Mouse (Mus musculus): ENCODE data around the gene Slc16a6. TPM values are rescaled to one million over a fixed set of nuclear protein-coding genes. Genes with fewer than 3 reads are reported as not detected.

The Slc16a6 gene
- polyA plus RNA-seq, 1 experiment from 2014 or later, result 11.9 TPM

GRCm38 (mm10) chr11:109479575-109480285 is 6.3 kb upstream of the Slc16a6 start:
- H3K9me3 ChIP-seq (ENCODE audit: control insufficient read depth, low read length), result no peaks in the 10 kb centered on the region
- H3K4me1 ChIP-seq (replicated peaks; ENCODE audit: control insufficient read depth, insufficient read depth), result no peaks in the 10 kb centered on the region
- no peaks in the 10 kb centered on the region for H3K36me3 ChIP-seq (ENCODE audit: control insufficient read depth, insufficient read depth, low read length)
- ATAC-seq (ENCODE audit: low FRiP score, low TSS enrichment) (peak; percentile 67), DNase-seq (ENCODE audit: low spot score) (no peak)
- H3K9ac ChIP-seq (ENCODE audit: low read length), result no peak overlapping the region
- TF ChIP-seq EP300 (optimal IDR thresholded peaks at IDR 0.05) (no peak), CTCF (IDR thresholded peaks at IDR 0.05; ENCODE audit: low read depth) (no peak)
- H3K4me2 ChIP-seq (replicated peaks; ENCODE audit: low read depth), result no peak overlapping the region
- H3K4me3 ChIP-seq (ENCODE audit: low read depth, low read length), result no peak overlapping the region
- WGBS, result 61% methylated on average over 16 of the region's 16 CpGs
- H3K27me3 ChIP-seq (ENCODE audit: control insufficient read depth, insufficient read depth, low read length), result no peaks in the 10 kb centered on the region
- no peak overlapping the region for H3K27ac ChIP-seq (replicated peaks)

- 48% methylated on average over 16 of the region's 16 CpGs for WGBS
- H3K4me2 ChIP-seq (replicated peaks; ENCODE audit: low read depth), result no peak overlapping the region
- TF ChIP-seq CTCF (IDR thresholded peaks at IDR 0.05; ENCODE audit: low read depth), result no peak
- TF ChIP-seq EP300 (optimal IDR thresholded peaks at IDR 0.05), result no peak
Measured at GRCm38 (mm10) chr11:109477606-109478380, 4.4 kb upstream of the Slc16a6 start.

GRCm38 (mm10) chr11:109476653-109477052 is 3.3 kb upstream of the Slc16a6 start:
- Histone ChIP-seq H3K4me3 (ENCODE audit: low read depth, low read length) (no peak overlapping the region), H3K27me3 (ENCODE audit: control insufficient read depth, insufficient read depth, low read length) (no peaks in the 10 kb centered on the region), H3K4me1 (replicated peaks; ENCODE audit: control insufficient read depth, insufficient read depth) (no peaks in the 10 kb centered on the region), H3K36me3 (ENCODE audit: control insufficient read depth, insufficient read depth, low read length) (no peaks in the 10 kb centered on the region), H3K4me2 (replicated peaks; ENCODE audit: low read depth) (no peak overlapping the region), H3K9me3 (ENCODE audit: control insufficient read depth, low read length) (no peaks in the 10 kb centered on the region), H3K27ac (replicated peaks) (no peak overlapping the region), H3K9ac (ENCODE audit: low read length) (no peak overlapping the region)
- ATAC-seq (ENCODE audit: low FRiP score, low TSS enrichment) (no peak), DNase-seq (ENCODE audit: low spot score) (no peak)
- 61% methylated on average over 6 of the region's 6 CpGs for WGBS
- no peak for TF ChIP-seq EP300 (optimal IDR thresholded peaks at IDR 0.05)
- no peak for TF ChIP-seq CTCF (IDR thresholded peaks at IDR 0.05; ENCODE audit: low read depth)

More at GRCm38 (mm10) chr11:109477606-109478380, 4.4 kb upstream of the Slc16a6 start:
- ATAC-seq (ENCODE audit: low FRiP score, low TSS enrichment), result no peak
- H3K27ac ChIP-seq (replicated peaks), result no peak overlapping the region
- H3K9me3 ChIP-seq (ENCODE audit: control insufficient read depth, low read length), result no peaks in the 10 kb centered on the region
- DNase-seq (ENCODE audit: low spot score), result no peak
- no peaks in the 10 kb centered on the region for H3K4me1 ChIP-seq (replicated peaks; ENCODE audit: control insufficient read depth, insufficient read depth)
- H3K27me3 ChIP-seq (ENCODE audit: control insufficient read depth, insufficient read depth, low read length), result no peaks in the 10 kb centered on the region
- no peak overlapping the region for H3K4me3 ChIP-seq (ENCODE audit: low read depth, low read length)
- no peak overlapping the region for H3K9ac ChIP-seq (ENCODE audit: low read length)
- H3K36me3 ChIP-seq (ENCODE audit: control insufficient read depth, insufficient read depth, low read length), result no peaks in the 10 kb centered on the region

- ATAC-seq (ENCODE audit: low FRiP score, low TSS enrichment) (no peak), DNase-seq (ENCODE audit: low spot score) (no peak)
- 58% methylated on average over 2 of the region's 2 CpGs for WGBS
- H3K9me3 ChIP-seq (ENCODE audit: control insufficient read depth, low read length), result no peaks in the 10 kb centered on the region
- no peak overlapping the region for H3K4me2 ChIP-seq (replicated peaks; ENCODE audit: low read depth)
- H3K4me1 ChIP-seq (replicated peaks; ENCODE audit: control insufficient read depth, insufficient read depth), result no peaks in the 10 kb centered on the region
- H3K27ac ChIP-seq (replicated peaks), result no peak overlapping the region
- no peaks in the 10 kb centered on the region for H3K36me3 ChIP-seq (ENCODE audit: control insufficient read depth, insufficient read depth, low read length)
- H3K27me3 ChIP-seq (ENCODE audit: control insufficient read depth, insufficient read depth, low read length), result no peaks in the 10 kb centered on the region
- H3K9ac ChIP-seq (ENCODE audit: low read length), result no peak overlapping the region
- H3K4me3 ChIP-seq (ENCODE audit: low read depth, low read length), result no peak overlapping the region
- TF ChIP-seq CTCF (IDR thresholded peaks at IDR 0.05; ENCODE audit: low read depth), result no peak
Measured at GRCm38 (mm10) chr11:109476241-109476640, 2.8 kb upstream of the Slc16a6 start.

GRCm38 (mm10) chr11:109475717-109476116 is 2.3 kb upstream of the Slc16a6 start:
- H3K9ac ChIP-seq (ENCODE audit: low read length), result no peak overlapping the region
- WGBS, result 90% methylated on average over 4 of the region's 4 CpGs
- TF ChIP-seq EP300 (optimal IDR thresholded peaks at IDR 0.05), result no peak

GRCm38 (mm10) chr11:109474836-109475235 is 1.4 kb upstream of the Slc16a6 start:
- Histone ChIP-seq H3K4me2 (replicated peaks; ENCODE audit: low read depth) (no peak overlapping the region), H3K4me1 (replicated peaks; ENCODE audit: control insufficient read depth, insufficient read depth) (no peaks in the 10 kb centered on the region), H3K27ac (replicated peaks) (no peak overlapping the region), H3K4me3 (ENCODE audit: low read depth, low read length) (no peak overlapping the region), H3K9me3 (ENCODE audit: control insufficient read depth, low read length) (no peaks in the 10 kb centered on the region), H3K36me3 (ENCODE audit: control insufficient read depth, insufficient read depth, low read length) (no peaks in the 10 kb centered on the region), H3K9ac (ENCODE audit: low read length) (no peak overlapping the region), H3K27me3 (ENCODE audit: control insufficient read depth, insufficient read depth, low read length) (no peaks in the 10 kb centered on the region)
- ATAC-seq (ENCODE audit: low FRiP score, low TSS enrichment), result no peak
- no peak for TF ChIP-seq CTCF (IDR thresholded peaks at IDR 0.05; ENCODE audit: low read depth)
- TF ChIP-seq EP300 (optimal IDR thresholded peaks at IDR 0.05), result no peak
- 82% methylated on average over 13 of the region's 13 CpGs for WGBS
- no peak for DNase-seq (ENCODE audit: low spot score)

More at GRCm38 (mm10) chr11:109475717-109476116, 2.3 kb upstream of the Slc16a6 start:
- no peak overlapping the region for H3K27ac ChIP-seq (replicated peaks)
- ATAC-seq (ENCODE audit: low FRiP score, low TSS enrichment) (no peak), DNase-seq (ENCODE audit: low spot score) (no peak)
- H3K4me1 ChIP-seq (replicated peaks; ENCODE audit: control insufficient read depth, insufficient read depth), result no peaks in the 10 kb centered on the region
- no peak overlapping the region for H3K4me2 ChIP-seq (replicated peaks; ENCODE audit: low read depth)
- H3K27me3 ChIP-seq (ENCODE audit: control insufficient read depth, insufficient read depth, low read length), result no peaks in the 10 kb centered on the region
- no peaks in the 10 kb centered on the region for H3K9me3 ChIP-seq (ENCODE audit: control insufficient read depth, low read length)
- no peak overlapping the region for H3K4me3 ChIP-seq (ENCODE audit: low read depth, low read length)
- no peaks in the 10 kb centered on the region for H3K36me3 ChIP-seq (ENCODE audit: control insufficient read depth, insufficient read depth, low read length)
